Mouse (Mus musculus) hindbrain, embryonic 12.5 days (tissue): ENCODE measurements at regions not wholly inside any gene's neighbourhood (a gene's known extent, or its start where the extent isn't known, plus 50 kb on each side); places are given as distances from the start of the nearest gene placed in this dataset.

Source experiments
- ATAC-seq: fragments of 200-750 bp; cut with Nextera tagmentation; 2 replicates; pipeline ENCODE4 v1.8.0; 2017; ENCODE audit warnings: moderate TSS enrichment; ENCODE audit not compliant: low FRiP score
- H3K27ac ChIP-seq: fragments of 300-500 bp; sonication (generic); 2 replicates; pipeline ENCODE4 v1.5.1; 2016; ENCODE audit warnings: mild to moderate bottlenecking
- H3K27me3 ChIP-seq: fragments of 300-500 bp; sonication (generic); 2 replicates; pipeline ENCODE4 v1.6.1; 2016; ENCODE audit warnings: mild to moderate bottlenecking
- H3K36me3 ChIP-seq: fragments of 300-500 bp; sonication (generic); 2 replicates; pipeline ENCODE4 v1.6.1; 2016; ENCODE audit warnings: mild to moderate bottlenecking
- H3K4me1 ChIP-seq: fragments of 300-500 bp; sonication (generic); 2 replicates; pipeline ENCODE4 v1.6.1; 2016
- H3K4me2 ChIP-seq: fragments of 300-500 bp; sonication (generic); replicated peaks from 2 replicates; pipeline ENCODE4 v1.6.1; 2016; ENCODE audit warnings: mild to moderate bottlenecking
- H3K4me3 ChIP-seq: fragments of 300-500 bp; sonication (generic); 2 replicates; pipeline ENCODE4 v1.5.1; 2016; ENCODE audit warnings: mild to moderate bottlenecking
- H3K9ac ChIP-seq: fragments of 300-500 bp; sonication (generic); 2 replicates; pipeline ENCODE4 v1.6.1; 2016; ENCODE audit warnings: mild to moderate bottlenecking, moderate library complexity
- H3K9me3 ChIP-seq: fragments of 300-500 bp; sonication (generic); replicated peaks from 2 replicates; pipeline ENCODE4 v1.6.1; 2016; ENCODE audit warnings: mild to moderate bottlenecking
- WGBS: fragments of 180-500 bp; shearing (Covaris S2); methylation state at CpG from one replicate; pipeline ENCODE4 v1.1.7; 2016; 5-methylcytosine and 5-hydroxymethylcytosine counted together

- no peak for ATAC-seq
- H3K4me1 ChIP-seq: no peaks in the 10 kb centered on the region
- H3K36me3 ChIP-seq: no peaks in the 10 kb centered on the region
- H3K4me3 ChIP-seq: no peak overlapping the region
- 88% methylated on average over 1 of the region's 1 CpGs for WGBS
- no peak overlapping the region for H3K9ac ChIP-seq
- H3K27me3 ChIP-seq: no peaks in the 10 kb centered on the region
- no peak overlapping the region for H3K4me2 ChIP-seq
- H3K27ac ChIP-seq: no peak overlapping the region
- H3K9me3 ChIP-seq: no peaks in the 10 kb centered on the region
Observed at GRCm38 (mm10) chr4:7987781-7988180, 251.1 kb downstream of the Car8 start.

GRCm38 (mm10) chr4:7987346-7987745, 251.5 kb downstream of the Car8 start:
- no peaks in the 10 kb centered on the region for H3K4me1 ChIP-seq
- no peaks in the 10 kb centered on the region for H3K27me3 ChIP-seq
- H3K9ac ChIP-seq: no peak overlapping the region
- no peaks in the 10 kb centered on the region for H3K36me3 ChIP-seq
- no peak overlapping the region for H3K4me3 ChIP-seq
- no peak for ATAC-seq
- no peak overlapping the region for H3K27ac ChIP-seq
- no peaks in the 10 kb centered on the region for H3K9me3 ChIP-seq
- 78% methylated on average over 3 of the region's 3 CpGs for WGBS
- H3K4me2 ChIP-seq: no peak overlapping the region

GRCm38 (mm10) chr4:7984814-7985213, 254.0 kb downstream of the Car8 start:
- H3K36me3 ChIP-seq: no peaks in the 10 kb centered on the region
- H3K9ac ChIP-seq: no peak overlapping the region
- 70% methylated on average over 6 of the region's 6 CpGs for WGBS
- no peaks in the 10 kb centered on the region for H3K9me3 ChIP-seq
- no peaks in the 10 kb centered on the region for H3K4me1 ChIP-seq
- no peak overlapping the region for H3K4me3 ChIP-seq
- H3K27ac ChIP-seq: no peak overlapping the region
- no peak for ATAC-seq
- no peaks in the 10 kb centered on the region for H3K27me3 ChIP-seq
- no peak overlapping the region for H3K4me2 ChIP-seq

- no peaks in the 10 kb centered on the region for H3K9me3 ChIP-seq
- ATAC-seq: no peak
- H3K4me2 ChIP-seq: no peak overlapping the region
- H3K4me3 ChIP-seq: no peak overlapping the region
- no peaks in the 10 kb centered on the region for H3K36me3 ChIP-seq
- H3K4me1 ChIP-seq: no peaks in the 10 kb centered on the region
- no peak overlapping the region for H3K27ac ChIP-seq
- no peak overlapping the region for H3K9ac ChIP-seq
- H3K27me3 ChIP-seq: no peaks in the 10 kb centered on the region
- 82% methylated on average over 12 of the region's 12 CpGs for WGBS
Observed at GRCm38 (mm10) chr4:7979772-7980351, 259.0 kb downstream of the Car8 start.

- ATAC-seq: no peak
- H3K27me3 ChIP-seq: no peaks in the 10 kb centered on the region
- H3K4me2 ChIP-seq: no peak overlapping the region
- WGBS: 59% methylated on average over 5 of the region's 5 CpGs
- H3K27ac ChIP-seq: no peak overlapping the region
- no peaks in the 10 kb centered on the region for H3K9me3 ChIP-seq
- H3K4me1 ChIP-seq: no peaks in the 10 kb centered on the region
- H3K9ac ChIP-seq: no peak overlapping the region
- H3K36me3 ChIP-seq: no peaks in the 10 kb centered on the region
- no peak overlapping the region for H3K4me3 ChIP-seq
Observed at GRCm38 (mm10) chr4:7977661-7978444, 261.0 kb downstream of the Car8 start.

GRCm38 (mm10) chr4:7970272-7970671, 268.6 kb downstream of the Car8 start:
- no peaks in the 10 kb centered on the region for H3K9me3 ChIP-seq
- WGBS: 55% methylated on average over 6 of the region's 6 CpGs

GRCm38 (mm10) chr4:7965663-7966062, 273.2 kb downstream of the Car8 start:
- Histone ChIP-seq H3K27me3 (no peaks in the 10 kb centered on the region), H3K9ac (no peak overlapping the region), H3K4me3 (no peak overlapping the region), H3K9me3 (no peaks in the 10 kb centered on the region), H3K36me3 (no peaks in the 10 kb centered on the region), H3K4me2 (no peak overlapping the region), H3K27ac (no peak overlapping the region), H3K4me1 (no peaks in the 10 kb centered on the region)
- no peak for ATAC-seq
- 94% methylated on average over 5 of the region's 5 CpGs for WGBS

More at GRCm38 (mm10) chr4:7970272-7970671, 268.6 kb downstream of the Car8 start:
- ATAC-seq: no peak
- Histone ChIP-seq H3K27me3 (no peaks in the 10 kb centered on the region), H3K4me3 (no peak overlapping the region), H3K4me2 (no peak overlapping the region), H3K9ac (no peak overlapping the region), H3K4me1 (no peaks in the 10 kb centered on the region), H3K27ac (no peak overlapping the region), H3K36me3 (no peaks in the 10 kb centered on the region)

- 60% methylated on average over 5 of the region's 5 CpGs for WGBS
- no peak overlapping the region for H3K4me3 ChIP-seq
- H3K4me1 ChIP-seq: no peaks in the 10 kb centered on the region
- H3K27ac ChIP-seq: no peak overlapping the region
- no peaks in the 10 kb centered on the region for H3K36me3 ChIP-seq
- H3K9ac ChIP-seq: no peak overlapping the region
- ATAC-seq: no peak
- H3K4me2 ChIP-seq: no peak overlapping the region
- H3K27me3 ChIP-seq: no peaks in the 10 kb centered on the region
- H3K9me3 ChIP-seq: no peaks in the 10 kb centered on the region
Observed at GRCm38 (mm10) chr4:7961521-7962172, 277.2 kb downstream of the Car8 start.

- Histone ChIP-seq H3K4me3 (no peak overlapping the region), H3K4me1 (no peaks in the 10 kb centered on the region), H3K9me3 (no peaks in the 10 kb centered on the region), H3K27me3 (no peaks in the 10 kb centered on the region), H3K4me2 (no peak overlapping the region), H3K27ac (no peak overlapping the region), H3K36me3 (no peaks in the 10 kb centered on the region), H3K9ac (no peak overlapping the region)
- WGBS: 79% methylated on average over 2 of the region's 2 CpGs
- ATAC-seq: no peak
Observed at GRCm38 (mm10) chr4:7960335-7960734, 278.5 kb downstream of the Car8 start.

GRCm38 (mm10) chr4:7948020-7948419, 290.8 kb downstream of the Car8 start:
- Histone ChIP-seq H3K36me3 (no peaks in the 10 kb centered on the region), H3K9me3 (no peaks in the 10 kb centered on the region), H3K9ac (no peak overlapping the region), H3K4me1 (no peaks in the 10 kb centered on the region), H3K4me2 (no peak overlapping the region), H3K27me3 (no peaks in the 10 kb centered on the region), H3K27ac (no peak overlapping the region), H3K4me3 (no peak overlapping the region)
- no peak for ATAC-seq
- WGBS: 69% methylated on average over 1 of the region's 1 CpGs

GRCm38 (mm10) chr4:7921503-7921902, 317.3 kb downstream of the Car8 start:
- H3K9me3 ChIP-seq: no peaks in the 10 kb centered on the region
- 70% methylated on average over 2 of the region's 2 CpGs for WGBS
- H3K4me3 ChIP-seq: no peak overlapping the region
- no peaks in the 10 kb centered on the region for H3K27me3 ChIP-seq
- no peaks in the 10 kb centered on the region for H3K36me3 ChIP-seq
- no peaks in the 10 kb centered on the region for H3K4me1 ChIP-seq
- H3K27ac ChIP-seq: no peak overlapping the region
- H3K9ac ChIP-seq: no peak overlapping the region
- ATAC-seq: no peak
- H3K4me2 ChIP-seq: no peak overlapping the region

- ATAC-seq: no peak
- no peak overlapping the region for H3K27ac ChIP-seq
- 89% methylated on average over 2 of the region's 2 CpGs for WGBS
- H3K4me2 ChIP-seq: no peak overlapping the region
- no peaks in the 10 kb centered on the region for H3K27me3 ChIP-seq
- H3K9ac ChIP-seq: no peak overlapping the region
- H3K9me3 ChIP-seq: no peaks in the 10 kb centered on the region
- H3K4me1 ChIP-seq: no peaks in the 10 kb centered on the region
- H3K4me3 ChIP-seq: no peak overlapping the region
- H3K36me3 ChIP-seq: no peaks in the 10 kb centered on the region
Observed at GRCm38 (mm10) chr4:7913191-7913590, 325.6 kb downstream of the Car8 start.

- H3K4me1 ChIP-seq: no peaks in the 10 kb centered on the region
- no peak overlapping the region for H3K4me3 ChIP-seq
- H3K9me3 ChIP-seq: no peaks in the 10 kb centered on the region
- no peak overlapping the region for H3K4me2 ChIP-seq
- no peak overlapping the region for H3K9ac ChIP-seq
- no peaks in the 10 kb centered on the region for H3K27me3 ChIP-seq
- no peaks in the 10 kb centered on the region for H3K36me3 ChIP-seq
- WGBS: 92% methylated on average over 2 of the region's 2 CpGs
- no peak overlapping the region for H3K27ac ChIP-seq
- no peak for ATAC-seq
Observed at GRCm38 (mm10) chr4:7912675-7913074, 326.2 kb downstream of the Car8 start.
